Mouse (Mus musculus) heart, postnatal 0 days (tissue): ENCODE results near the gene Ank2. TPM values are rescaled to one million over a fixed set of nuclear protein-coding genes. Genes with fewer than 3 reads are reported as not detected.

ENCODE experiments used
- ATAC-seq: fragments of 200-750 bp; cut with Nextera tagmentation; 2 replicates; pipeline ENCODE4 v1.8.0; 2017; ENCODE audit warnings: low read depth, moderate number of reproducible peaks, moderate library complexity; ENCODE audit not compliant: insufficient read depth
- DNase-seq: peaks from one replicate; pipeline ENCODE4 v3.0.0-alpha.2; 2016; ENCODE audit warnings: low spot score
- H3K27ac ChIP-seq: fragments of 300-500 bp; sonication (generic); 2 replicates; pipeline ENCODE4 v1.5.1; 2014; ENCODE audit warnings: low read depth, mild to moderate bottlenecking
- H3K27me3 ChIP-seq: fragments of 300-500 bp; sonication (generic); 2 replicates; pipeline ENCODE4 v1.6.1; 2014; ENCODE audit warnings: low read length, mixed read lengths; ENCODE audit not compliant: control insufficient read depth, insufficient read depth
- H3K36me3 ChIP-seq: fragments of 300-500 bp; sonication (generic); replicated peaks from 2 replicates; pipeline ENCODE4 v1.6.1; 2014; ENCODE audit warnings: low read length, mixed read lengths; ENCODE audit not compliant: control insufficient read depth, insufficient read depth
- H3K4me1 ChIP-seq: fragments of 300-500 bp; sonication (generic); 2 replicates; pipeline ENCODE4 v1.6.1; 2014; ENCODE audit warnings: antibody characterized with exemption; ENCODE audit not compliant: control insufficient read depth, insufficient read depth
- H3K4me2 ChIP-seq: fragments of 300-500 bp; sonication (generic); 2 replicates; pipeline ENCODE4 v1.6.1; 2014; ENCODE audit warnings: low read depth, mild to moderate bottlenecking, low read length, moderate library complexity
- H3K4me3 ChIP-seq: fragments of 300-500 bp; sonication (generic); 2 replicates; pipeline ENCODE4 v1.5.1; 2014; ENCODE audit warnings: low read depth, low read length
- H3K9ac ChIP-seq: fragments of 300-500 bp; sonication (generic); replicated peaks from 2 replicates; pipeline ENCODE4 v1.6.1; 2014; ENCODE audit warnings: low read depth, low read length, mixed read lengths
- H3K9me3 ChIP-seq: fragments of 300-500 bp; sonication (generic); replicated peaks from 2 replicates; pipeline ENCODE4 v1.6.1; 2016; ENCODE audit warnings: low read length; ENCODE audit not compliant: control insufficient read depth
- CTCF ChIP-seq: IDR thresholded peaks from 2 replicates; pipeline ENCODE4 v1.5.1; 2016; ENCODE audit warnings: antibody characterized with exemption, control low read depth, low read depth
- EP300 ChIP-seq: IDR thresholded peaks from 2 replicates; pipeline ENCODE4 v1.6.1; 2016; ENCODE audit warnings: antibody characterized with exemption, low read depth
- WGBS: fragments of 180-500 bp; shearing (Covaris S2); extraction: QIAGEN DNeasy Blood & Tissue Kit; methylation state at CpG from one replicate; pipeline ENCODE4 v1.1.7; 2014; 5-methylcytosine and 5-hydroxymethylcytosine counted together
- polyA plus RNA-seq: library from polyadenylated mRNA; unstranded; fragments of >200 nt; fragmentation: Nextera tagmentation; extraction: Ambion mirVana; gene quantifications from 2 replicates; pipeline ENCODE4 v1.2.1, GENCODE M21; 2015
- total RNA-seq: library from RNA; depleted of rRNA; stranded (reverse); fragments of >200 nt; gene quantifications from 2 replicates; pipeline ENCODE4 v1.2.3, GENCODE M21; 2014; ENCODE audit warnings: low replicate concordance

Gene Ank2
- total and polyA plus RNA-seq, 2 experiments from 2014 or later, result 45.1 to 138 TPM

- TF ChIP-seq EP300 (no peak), CTCF (no peak)
- no peak for ATAC-seq
- WGBS, result 90% methylated on average over 12 of the region's 12 CpGs
- no peak overlapping the region for H3K27ac ChIP-seq
- H3K4me1 ChIP-seq, result no peaks in the 10 kb centered on the region
- H3K9ac ChIP-seq, result no peak overlapping the region
- H3K27me3 ChIP-seq, result no peaks in the 10 kb centered on the region
- no peak overlapping the region for H3K4me3 ChIP-seq
- H3K36me3 ChIP-seq, result peaks cover 11% of the 10 kb centered on the region; the same call in 1 of the 2 replicates
- no peak overlapping the region for H3K4me2 ChIP-seq
- no peaks in the 10 kb centered on the region for H3K9me3 ChIP-seq
- DNase-seq, result no peak
These were observed 463.6 kb downstream of the Ank2 start for GRCm38 (mm10) chr3:127035540-127035939.

GRCm38 (mm10) chr3:127034983-127035382, 464.2 kb downstream of the Ank2 start:
- Histone ChIP-seq H3K9me3 (no peaks in the 10 kb centered on the region), H3K4me1 (no peaks in the 10 kb centered on the region), H3K4me3 (no peak overlapping the region), H3K4me2 (no peak overlapping the region), H3K9ac (no peak overlapping the region), H3K27me3 (no peaks in the 10 kb centered on the region), H3K27ac (no peak overlapping the region), H3K36me3 (peaks cover 11% of the 10 kb centered on the region; the same call in 1 of the 2 replicates)
- ATAC-seq (no peak), DNase-seq (no peak)
- 86% methylated on average over 3 of the region's 3 CpGs for WGBS
- no peak for TF ChIP-seq CTCF
- no peak for TF ChIP-seq EP300

DNA sequence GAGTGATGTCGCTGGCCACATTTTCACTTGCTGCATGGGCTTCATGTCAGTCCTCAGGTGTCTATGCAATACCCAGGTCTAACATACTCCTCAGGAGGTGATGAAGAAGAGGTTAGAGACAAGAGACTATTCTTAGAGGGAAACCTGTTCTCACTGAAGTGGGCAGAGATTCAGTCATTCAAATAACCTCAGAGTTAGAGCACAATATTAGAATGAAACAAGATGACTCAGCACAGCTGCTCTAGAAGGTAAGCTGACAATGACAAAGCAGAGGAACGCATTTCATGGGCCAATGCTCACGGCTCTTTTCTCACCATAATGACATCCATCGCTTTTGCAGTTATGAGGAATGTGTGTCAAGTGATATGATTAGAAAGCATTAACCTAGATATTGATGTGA, 475.2 kb downstream of the Ank2 start:
- H3K27ac ChIP-seq, result no peak overlapping the region
- ATAC-seq, result no peak
- peaks cover 9% of the 10 kb centered on the region; the same call in 1 of the 2 replicates for H3K36me3 ChIP-seq
- no peaks in the 10 kb centered on the region for H3K4me1 ChIP-seq
- TF ChIP-seq EP300, result no peak
- no peak for TF ChIP-seq CTCF
- DNase-seq, result no peak
- H3K9ac ChIP-seq, result no peak overlapping the region
- WGBS, result 92% methylated on average over 4 of the region's 4 CpGs
- H3K4me3 ChIP-seq, result no peak overlapping the region
- no peaks in the 10 kb centered on the region for H3K27me3 ChIP-seq
- H3K4me2 ChIP-seq, result no peak overlapping the region
- no peaks in the 10 kb centered on the region for H3K9me3 ChIP-seq

DNA sequence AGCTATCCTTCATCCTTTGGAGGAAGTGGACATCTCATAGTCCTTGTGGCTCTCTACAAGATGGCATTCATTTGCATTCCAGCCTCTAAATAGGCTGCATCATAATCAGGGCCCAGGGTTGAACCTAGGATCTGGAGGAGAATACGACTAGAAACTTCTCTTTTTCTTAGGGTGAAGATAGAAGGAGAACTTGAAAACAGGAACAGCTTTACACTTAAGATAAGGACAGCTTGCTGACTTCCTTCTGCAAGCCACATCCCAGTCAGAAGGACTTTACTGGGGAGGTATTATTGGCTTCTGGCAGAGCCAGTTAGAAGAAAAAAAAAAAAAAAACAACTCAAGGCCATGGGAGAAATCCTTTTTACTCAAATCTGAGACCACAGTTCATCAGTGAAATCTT, 479.0 kb downstream of the Ank2 start:
- peaks cover 26% of the 10 kb centered on the region; the same call in 1 of the 2 replicates for H3K36me3 ChIP-seq
- WGBS, result 31% methylated on average over 1 of the region's 1 CpGs

DNA sequence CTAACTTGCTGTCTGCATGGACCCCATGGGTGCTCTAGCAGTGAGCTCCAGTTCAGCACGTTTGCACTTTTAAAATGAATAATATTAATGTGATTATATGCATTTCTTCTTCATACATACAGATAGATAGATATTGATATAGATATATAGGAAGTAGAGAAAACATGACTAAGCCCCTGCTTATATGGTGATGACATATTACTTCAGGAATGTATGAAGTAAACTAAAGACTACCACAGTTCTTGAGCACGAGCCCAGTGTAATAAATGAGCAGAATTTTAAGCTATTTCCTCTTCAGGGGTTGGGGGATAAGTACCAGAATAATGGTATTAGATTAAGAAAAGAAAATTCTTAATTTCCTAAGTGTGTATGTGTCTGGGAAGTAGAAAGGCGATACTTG, 479.4 kb downstream of the Ank2 start:
- Histone ChIP-seq H3K4me1 (no peaks in the 10 kb centered on the region), H3K4me2 (no peak overlapping the region), H3K4me3 (no peak overlapping the region), H3K27me3 (no peaks in the 10 kb centered on the region), H3K36me3 (peaks cover 29% of the 10 kb centered on the region; the same call in 1 of the 2 replicates), H3K9me3 (no peaks in the 10 kb centered on the region), H3K27ac (peak overlapping the region; percentile 49), H3K9ac (no peak overlapping the region)
- DNase-seq, result no peak
- 62% methylated on average over 3 of the region's 3 CpGs for WGBS
- ATAC-seq, result no peak
- TF ChIP-seq CTCF, result no peak
- no peak for TF ChIP-seq EP300

More for the DNA sequence above, 479.0 kb downstream of the Ank2 start:
- Histone ChIP-seq H3K4me3 (no peak overlapping the region), H3K27ac (peak overlapping the region; percentile 48; the same call in 1 of the 2 replicates), H3K4me1 (no peaks in the 10 kb centered on the region), H3K27me3 (no peaks in the 10 kb centered on the region), H3K4me2 (no peak overlapping the region), H3K9me3 (no peaks in the 10 kb centered on the region), H3K9ac (no peak overlapping the region)
- TF ChIP-seq EP300, result no peak
- no peak for TF ChIP-seq CTCF
- no peak for ATAC-seq
- no peak for DNase-seq

- 50% methylated on average over 6 of the region's 6 CpGs for WGBS
- H3K9ac ChIP-seq, result no peak overlapping the region
- H3K4me3 ChIP-seq, result no peak overlapping the region
- no peaks in the 10 kb centered on the region for H3K4me1 ChIP-seq
- no peaks in the 10 kb centered on the region for H3K9me3 ChIP-seq
- H3K27me3 ChIP-seq, result no peaks in the 10 kb centered on the region
- peak overlapping the region; percentile 49; the same call in 1 of the 2 replicates for H3K27ac ChIP-seq
- DNase-seq, result no peak
- H3K36me3 ChIP-seq, result peaks cover 29% of the 10 kb centered on the region; the same call in 1 of the 2 replicates
- TF ChIP-seq EP300 (no peak), CTCF (no peak)
- ATAC-seq, result no peak
- no peak overlapping the region for H3K4me2 ChIP-seq
These were observed 480.0 kb downstream of the Ank2 start for GRCm38 (mm10) chr3:127019109-127019508.
